Mouse (Mus musculus) MEL (cell line): Measurements from ENCODE around the gene Col6a3. TPM values are rescaled to one million over a fixed set of nuclear protein-coding genes. Genes with fewer than 3 reads are reported as not detected.

Experiments used
- DNase-seq: peaks from one replicate; pipeline ENCODE4 v3.0.0; 2011; ENCODE audit warnings: low read depth, low spot score
- H3K27ac ChIP-seq: 2 replicates; pipeline ENCODE4 v1.5.1; 2012; ENCODE audit warnings: low read depth, mild to moderate bottlenecking, control low read depth, low read length, moderate library complexity; ENCODE audit not compliant: control insufficient read depth
- H3K27me3 ChIP-seq, 2 experiments: fragments of 150-350 bp in 1 of 2; sonication (generic) in 1 of 2; 2 replicates each; pipeline ENCODE4 v1.6.1; 2012; ENCODE audit warnings: low read length in 2 of 2, mild to moderate bottlenecking in 2 of 2, improper control_type of control experiment in 1 of 2, moderate library complexity in 1 of 2; ENCODE audit not compliant: insufficient read depth in 2 of 2, control insufficient read depth in 1 of 2
- H3K36me3 ChIP-seq, 2 experiments: 2 replicates each; pipeline ENCODE4 v1.6.1; 2012 to 2014; ENCODE audit warnings: low read length in 2 of 2, improper control_type of control experiment in 1 of 2, inconsistent platforms in 1 of 2, mild to moderate bottlenecking in 1 of 2; ENCODE audit not compliant: insufficient read depth in 2 of 2, control insufficient read depth in 1 of 2
- H3K4me1 ChIP-seq, 2 experiments: fragments of 150-350 bp in 1 of 2; sonication (generic) in 1 of 2; 2 replicates each; pipeline ENCODE4 v1.6.1; 2012; ENCODE audit warnings: low read length in 2 of 2, improper control_type of control experiment in 1 of 2, mild to moderate bottlenecking in 1 of 2; ENCODE audit not compliant: insufficient read depth in 2 of 2, control insufficient read depth in 1 of 2
- H3K4me3 ChIP-seq, 2 experiments: fragments of 150-350 bp in 1 of 2; sonication (generic) in 1 of 2; 2 replicates each; pipeline ENCODE4 v1.5.1; 2012; ENCODE audit warnings: low read depth in 2 of 2, low read length in 2 of 2, mild to moderate bottlenecking in 2 of 2, moderate library complexity in 2 of 2, control low read depth in 1 of 2, improper control_type of control experiment in 1 of 2; ENCODE audit not compliant: control insufficient read depth in 1 of 2, insufficient read depth in 1 of 2
- H3K79me2 ChIP-seq: 2 replicates; pipeline ENCODE4 v1.6.1; 2012; ENCODE audit warnings: mild to moderate bottlenecking, low read length, moderate library complexity; ENCODE audit not compliant: control insufficient read depth, poor library complexity, insufficient read depth
- H3K9ac ChIP-seq: 2 replicates; pipeline ENCODE4 v1.6.1; 2012; ENCODE audit warnings: low read depth, mild to moderate bottlenecking, control low read depth, low read length, moderate library complexity; ENCODE audit not compliant: control insufficient read depth, poor library complexity, severe bottlenecking
- H3K9me3 ChIP-seq: fragments of 150-350 bp; sonication (generic); replicated peaks from 2 replicates; pipeline ENCODE4 v1.6.1; 2012; ENCODE audit warnings: mild to moderate bottlenecking, low read length, improper control_type of control experiment, moderate library complexity; ENCODE audit not compliant: insufficient read depth
- CHD1 ChIP-seq: IDR thresholded peaks from 2 replicates; pipeline ENCODE4 v1.6.1; 2012; ENCODE audit warnings: low read depth, mild to moderate bottlenecking, inconsistent platforms, low read length, improper control_type of control experiment
- CHD2 ChIP-seq: IDR thresholded peaks from 2 replicates; pipeline ENCODE4 v1.6.1; 2011; ENCODE audit warnings: low read length, improper control_type of control experiment
- CTCF ChIP-seq, 3 experiments: IDR thresholded peaks in 2 of 3; conservative IDR thresholded peaks in 1 of 3; 2 replicates each; pipeline ENCODE4 v1.5.1; 2011 to 2012; ENCODE audit warnings: low read length in 3 of 3, low read depth in 2 of 3, mild to moderate bottlenecking in 2 of 3, improper control_type of control experiment in 1 of 3, inconsistent platforms in 1 of 3, mixed read lengths in 1 of 3, moderate library complexity in 1 of 3; ENCODE audit not compliant: control insufficient read depth in 1 of 3, insufficient read depth in 1 of 3, poor library complexity in 1 of 3, severe bottlenecking in 1 of 3
- ELF1 ChIP-seq: IDR thresholded peaks from 2 replicates; pipeline ENCODE4 v1.6.1; 2014; ENCODE audit warnings: low read depth, mild to moderate bottlenecking, inconsistent platforms, low read length, improper control_type of control experiment, moderate library complexity
- HCFC1 ChIP-seq: IDR thresholded peaks from 2 replicates; pipeline ENCODE4 v1.6.1; 2012; ENCODE audit warnings: low read depth, mild to moderate bottlenecking, inconsistent platforms, low read length, improper control_type of control experiment, moderate library complexity
- JUND ChIP-seq: IDR thresholded peaks from 2 replicates; pipeline ENCODE4 v1.6.1; 2011; ENCODE audit warnings: low read depth, mild to moderate bottlenecking, improper control_type of control experiment, low read length
- KAT2A ChIP-seq: conservative IDR thresholded peaks from 2 replicates; pipeline ENCODE4 v1.6.1; 2012; ENCODE audit warnings: low read depth, low read length, improper control_type of control experiment, inconsistent platforms
- MAX ChIP-seq: IDR thresholded peaks from 2 replicates; pipeline ENCODE4 v1.6.1; 2011; ENCODE audit warnings: low read length, improper control_type of control experiment
- MYC ChIP-seq: IDR thresholded peaks from 2 replicates; pipeline ENCODE4 v1.6.1; 2011; ENCODE audit warnings: low read depth, mild to moderate bottlenecking, low read length, improper control_type of control experiment, moderate library complexity
- NRF1 ChIP-seq: IDR thresholded peaks from 2 replicates; pipeline ENCODE4 v1.6.1; 2014; ENCODE audit warnings: low read depth, mild to moderate bottlenecking, inconsistent platforms, low read length, improper control_type of control experiment, moderate library complexity; ENCODE audit not compliant: poor library complexity, insufficient read depth, severe bottlenecking
- POLR2A ChIP-seq, 2 experiments: IDR thresholded peaks; 2 replicates each; pipeline ENCODE4 v1.6.1; 2011 to 2012; ENCODE audit warnings: low read length in 2 of 2, mild to moderate bottlenecking in 2 of 2, control low read depth in 1 of 2, improper control_type of control experiment in 1 of 2, low read depth in 1 of 2, moderate library complexity in 1 of 2; ENCODE audit not compliant: control insufficient read depth in 1 of 2, insufficient read depth in 1 of 2, poor library complexity in 1 of 2
- POLR2AphosphoS2 ChIP-seq: IDR thresholded peaks from 2 replicates; pipeline ENCODE4 v1.6.1; 2011; ENCODE audit warnings: low read length, improper control_type of control experiment
- POLR2AphosphoS5 ChIP-seq: IDR thresholded peaks from 2 replicates; pipeline ENCODE4 v1.6.1; 2012; ENCODE audit warnings: low read depth, borderline replicate concordance, mild to moderate bottlenecking, inconsistent platforms, low read length, moderate library complexity, mixed read lengths
- RCOR1 ChIP-seq: IDR thresholded peaks from 2 replicates; pipeline ENCODE4 v1.6.1; 2012; ENCODE audit warnings: low read depth, mild to moderate bottlenecking, inconsistent platforms, low read length, improper control_type of control experiment
- SMC3 ChIP-seq: IDR thresholded peaks from 2 replicates; pipeline ENCODE4 v1.6.1; 2011; ENCODE audit warnings: low read depth, low read length, improper control_type of control experiment
- TCF12 ChIP-seq: IDR thresholded peaks from 2 replicates; pipeline ENCODE4 v1.6.1; 2014; ENCODE audit warnings: low read depth, mild to moderate bottlenecking, inconsistent platforms, low read length, improper control_type of control experiment, moderate library complexity
- UBTF ChIP-seq: IDR thresholded peaks from 2 replicates; pipeline ENCODE4 v1.6.1; 2012; ENCODE audit warnings: low read depth, mild to moderate bottlenecking, inconsistent platforms, low read length, improper control_type of control experiment, moderate library complexity, borderline replicate concordance; ENCODE audit not compliant: insufficient read depth
- USF1 ChIP-seq: IDR thresholded peaks from 2 replicates; pipeline ENCODE4 v1.6.1; 2014; ENCODE audit warnings: low read depth, mild to moderate bottlenecking, inconsistent platforms, low read length, improper control_type of control experiment, moderate library complexity
- ZC3H11A ChIP-seq: IDR thresholded peaks from 2 replicates; pipeline ENCODE4 v1.6.1; 2012; ENCODE audit warnings: low read depth, mild to moderate bottlenecking, inconsistent platforms, low read length, improper control_type of control experiment
- ZNF384 ChIP-seq: IDR thresholded peaks from 2 replicates; pipeline ENCODE4 v1.6.1; 2012; ENCODE audit warnings: low read depth, mild to moderate bottlenecking, inconsistent platforms, low read length, improper control_type of control experiment
- polyA plus RNA-seq, 2 experiments: library from polyadenylated mRNA; stranded (reverse) in 1 of 2; unstranded in 1 of 2; fragments of >175 nt in 1 of 2; fragments of >200 nt in 1 of 2; gene quantifications; 2 replicates each; pipeline versions ENCODE4 v1.2.1 to v1.2.4; 2012; ENCODE audit warnings: low replicate concordance in 2 of 2, low read depth in 1 of 2; ENCODE audit not compliant: insufficient read length in 2 of 2, insufficient read depth in 1 of 2, missing spikeins in 1 of 2
- total RNA-seq: library from RNA; depleted of rRNA; stranded (reverse); fragments of 300-350 nt; gene quantifications from 2 replicates; pipeline ENCODE4 v1.2.3, GENCODE M21; 2012

Gene Col6a3
- total and polyA plus RNA-seq, 3 experiments = not detected

DNA sequence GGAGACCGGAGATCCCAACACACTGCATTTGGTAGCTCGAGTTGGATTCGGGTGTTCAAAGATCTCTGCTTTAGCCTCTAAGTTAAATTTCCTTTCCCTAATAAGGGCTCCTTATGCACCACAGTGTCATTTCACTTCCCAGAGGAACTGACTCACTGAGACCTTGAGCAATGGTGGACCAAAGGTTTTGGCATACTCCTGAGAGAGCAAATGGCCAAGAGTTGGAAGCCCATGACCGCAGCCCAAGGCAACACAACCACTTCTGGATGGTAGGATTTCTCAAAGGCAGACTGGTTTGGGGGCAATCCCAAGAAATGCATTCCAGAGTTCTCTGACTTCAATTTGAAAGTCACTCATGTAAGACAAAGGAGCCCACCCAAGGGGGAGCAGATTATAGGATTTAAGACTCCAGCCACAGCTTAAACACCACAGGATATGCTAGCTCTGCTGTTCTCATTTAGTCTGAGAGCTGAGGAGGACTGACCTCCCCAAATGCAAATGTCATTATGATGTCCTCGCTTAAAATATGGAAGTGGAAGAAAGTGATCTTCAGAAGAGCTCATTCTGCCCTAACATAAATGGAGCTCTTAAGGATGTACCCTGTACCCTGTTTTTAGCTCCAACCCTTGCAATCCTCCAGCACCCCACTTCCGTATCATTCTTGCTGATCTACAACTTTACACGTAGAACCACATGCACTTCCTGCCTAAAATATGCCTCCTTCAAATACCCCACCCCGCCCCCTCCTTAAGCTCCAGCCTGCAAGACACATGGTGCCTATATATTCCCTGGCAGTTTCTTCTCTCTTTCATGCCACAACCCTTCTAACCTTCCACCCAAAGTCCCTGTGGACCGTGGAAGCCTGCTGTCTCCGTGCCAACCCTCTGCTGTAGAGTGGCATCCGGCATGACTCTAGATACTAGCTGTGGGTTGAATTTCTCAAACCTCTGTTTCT is 103.3 kb downstream of the Col6a3 start:
- Histone ChIP-seq H3K4me3 (no peak overlapping the region), H3K27me3 (no peaks in the 10 kb centered on the region), H3K4me1 (no peaks in the 10 kb centered on the region), H3K27ac (no peak overlapping the region), H3K9ac (no peak overlapping the region)
- DNase-seq = no peak
- TF ChIP-seq HCFC1 (no peak), MYC (no peak), TCF12 (no peak), POLR2A (IDR thresholded peaks at IDR 0.05; ENCODE audit: control insufficient read depth in 1 of 2, insufficient read depth in 1 of 2, low read depth in 1 of 2, low read length in 2 of 2, poor library complexity in 1 of 2) (no peak), MAX (no peak), ZC3H11A (no peak), POLR2AphosphoS5 (no peak), USF1 (no peak), JUND (no peak), CHD2 (no peak), RCOR1 (no peak), ELF1 (no peak), CTCF (IDR thresholded peaks at IDR 0.05 in 2 of 3, conservative IDR thresholded peaks at IDR 0.05 in 1 of 3; ENCODE audit: control insufficient read depth in 1 of 3, insufficient read depth in 1 of 3, low read depth in 2 of 3, low read length in 3 of 3, poor library complexity in 1 of 3, severe bottlenecking in 1 of 3) (no peak), CHD1 (no peak), NRF1 (no peak), ZNF384 (no peak), UBTF (no peak), POLR2AphosphoS2 (no peak), SMC3 (no peak)
- TF ChIP-seq, all 39 proteins: peak for 0
- Histone ChIP-seq H3K36me3 (no peaks in the 10 kb centered on the region), H3K9me3 (no peaks in the 10 kb centered on the region), H3K79me2 (no peaks in the 10 kb centered on the region)

DNA sequence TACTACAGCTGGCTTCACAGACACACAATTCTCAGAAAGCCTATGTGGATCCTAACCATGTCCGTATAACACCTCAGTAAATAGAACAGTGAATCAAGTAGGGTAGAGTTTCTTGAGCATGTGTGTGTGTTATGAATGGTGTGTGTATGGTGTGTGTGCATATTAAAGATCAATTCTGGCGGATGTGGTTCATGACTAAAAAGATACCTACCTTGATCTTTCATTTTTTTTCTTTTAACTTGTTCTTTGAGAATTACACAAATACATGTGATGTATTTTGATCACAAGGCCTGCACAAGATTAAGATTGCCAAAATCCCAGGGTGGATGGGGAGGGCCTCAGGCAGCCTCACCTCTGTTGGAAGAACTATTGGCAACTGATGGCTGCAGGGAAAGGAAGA is 104.9 kb downstream of the Col6a3 start:
- H3K79me2 ChIP-seq = no peaks in the 10 kb centered on the region
- H3K4me3 ChIP-seq = no peak overlapping the region
- H3K27me3 ChIP-seq = no peaks in the 10 kb centered on the region
- H3K4me1 ChIP-seq = no peaks in the 10 kb centered on the region
- no peaks in the 10 kb centered on the region for H3K9me3 ChIP-seq
- H3K27ac ChIP-seq = no peak overlapping the region
- TF ChIP-seq KAT2A = no peak
- TF ChIP-seq CHD1 = no peak
- H3K9ac ChIP-seq = no peak overlapping the region
- DNase-seq = no peak
- no peaks in the 10 kb centered on the region for H3K36me3 ChIP-seq
